Mouse (Mus musculus): ENCODE data around the gene Acot8.

The Acot8 gene

GRCm38 (mm10) chr2:164813557-164813956 lies 8.9 kb upstream of the Acot8 start:
- DNase-seq (ENCODE audit: low read depth, low spot score), result no peak

DNA sequence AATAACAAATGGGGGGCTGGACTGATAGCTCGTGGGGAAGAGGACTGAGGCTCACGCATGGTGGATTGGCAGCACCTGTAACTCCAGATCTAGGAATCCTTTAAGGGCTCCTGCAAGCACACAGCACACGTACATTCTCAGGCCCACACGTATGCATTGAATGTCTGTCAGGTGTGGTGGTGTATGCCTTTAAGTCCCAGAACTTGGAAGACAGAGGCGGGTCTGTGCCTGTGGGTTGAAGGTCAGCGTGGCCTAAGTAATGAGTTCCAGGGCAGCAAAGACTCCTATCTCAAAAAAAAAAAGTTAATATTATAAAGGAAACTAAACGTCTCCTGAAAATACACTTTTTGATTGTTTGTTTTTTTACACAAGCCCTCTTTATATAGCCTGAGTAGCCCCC lies 1.9 kb upstream of the Acot8 start:
- DNase-seq (ENCODE audit: low read depth, low spot score), result no peak

- DNase-seq (ENCODE audit: low read depth, low spot score), result no peak
These were observed 643 bp upstream of the Acot8 start for GRCm38 (mm10) chr2:164805332-164805718.

DNA sequence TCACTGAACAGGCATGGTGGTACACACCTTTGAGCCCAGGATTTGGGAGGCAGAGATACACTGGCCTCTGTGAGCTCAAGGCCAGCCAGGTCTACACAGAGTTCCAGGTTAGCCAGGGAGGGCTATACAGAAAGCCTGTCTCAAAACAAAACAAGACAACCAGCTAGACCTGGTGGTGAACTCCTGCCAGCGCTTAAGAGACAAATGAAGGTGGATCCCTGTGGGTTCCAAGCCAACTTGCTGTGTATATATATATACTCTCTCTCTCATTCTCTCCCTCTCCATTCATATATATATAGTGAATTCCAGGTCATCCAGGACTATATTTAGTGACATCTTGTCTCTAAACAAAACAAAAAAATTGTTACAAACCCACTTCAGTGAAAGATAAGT lies 765 bp downstream of the Acot8 start:
- DNase-seq (ENCODE audit: low read depth, low spot score), result peak; percentile 48

- DNase-seq (ENCODE audit: low read depth, low spot score), result no peak
These were observed 1.3 kb downstream of the Acot8 start for GRCm38 (mm10) chr2:164803201-164803920.

DNA sequence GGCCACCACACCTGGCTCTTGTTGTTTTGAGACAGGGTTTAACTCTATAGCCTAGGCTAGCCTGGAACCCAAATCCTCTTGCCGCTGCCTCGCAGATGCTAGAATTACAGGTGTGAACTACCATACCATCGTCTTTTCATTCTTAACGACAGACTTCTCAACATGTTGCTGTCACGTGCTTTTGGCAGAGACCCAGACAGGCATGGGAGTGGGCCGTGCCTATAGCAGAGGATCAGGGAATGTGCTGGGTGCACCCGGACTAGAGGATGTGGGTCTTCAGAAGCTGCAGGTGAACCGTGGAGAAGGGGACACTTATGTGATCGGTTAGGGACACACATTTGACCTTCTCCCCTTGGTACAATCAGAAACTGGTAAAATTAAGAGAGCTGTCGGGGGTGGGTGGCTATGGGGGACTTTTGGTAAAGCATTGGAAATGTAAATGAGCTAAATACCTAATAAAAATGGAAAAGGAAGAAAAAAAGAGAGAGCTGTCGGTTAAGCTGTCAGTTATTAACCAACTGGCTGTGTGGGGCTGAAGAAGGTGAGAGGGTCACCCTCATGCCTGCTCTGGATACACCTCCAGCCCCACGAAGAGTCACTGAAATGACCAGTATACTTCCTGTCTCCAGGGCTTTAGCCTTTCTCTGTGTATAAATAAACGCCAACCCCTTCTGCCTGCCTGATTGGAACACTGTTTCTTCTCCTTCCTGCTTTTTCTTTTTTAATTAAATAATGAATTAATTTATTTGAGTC lies 4.3 kb downstream of the Acot8 start:
- DNase-seq (ENCODE audit: low read depth, low spot score), result no peak

DNA sequence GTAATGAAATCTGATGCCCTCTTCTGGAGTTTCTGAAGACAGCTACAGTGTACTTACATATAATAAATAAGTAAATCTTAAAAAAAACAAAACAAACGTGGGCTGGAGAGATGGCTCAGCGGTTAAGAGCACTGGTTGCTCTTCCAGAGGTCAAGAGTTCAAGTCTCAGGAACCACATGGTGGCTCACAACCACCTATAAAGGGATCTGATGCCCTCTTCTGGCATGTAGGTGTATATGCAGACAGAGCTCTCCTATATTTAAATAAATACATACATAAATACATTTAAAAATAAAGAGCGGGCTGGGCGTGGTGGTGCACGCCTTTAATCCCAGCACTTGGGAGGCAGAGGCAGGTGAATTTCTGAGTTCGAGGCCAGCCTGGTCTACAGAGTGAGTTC lies 6.1 kb downstream of the Acot8 start:
- peak; percentile 56 for DNase-seq (ENCODE audit: low read depth, low spot score)

GRCm38 (mm10) chr2:164795868-164796267 lies 8.8 kb downstream of the Acot8 start:
- no peak for DNase-seq (ENCODE audit: low read depth, low spot score)

GRCm38 (mm10) chr2:164794293-164794692 lies 10.4 kb downstream of the Acot8 start:
- DNase-seq (ENCODE audit: low read depth, low spot score), result peak; percentile 83

- peak; percentile 43 for DNase-seq (ENCODE audit: low read depth, low spot score)
These were observed 10.9 kb downstream of the Acot8 start for GRCm38 (mm10) chr2:164793772-164794171.

DNA sequence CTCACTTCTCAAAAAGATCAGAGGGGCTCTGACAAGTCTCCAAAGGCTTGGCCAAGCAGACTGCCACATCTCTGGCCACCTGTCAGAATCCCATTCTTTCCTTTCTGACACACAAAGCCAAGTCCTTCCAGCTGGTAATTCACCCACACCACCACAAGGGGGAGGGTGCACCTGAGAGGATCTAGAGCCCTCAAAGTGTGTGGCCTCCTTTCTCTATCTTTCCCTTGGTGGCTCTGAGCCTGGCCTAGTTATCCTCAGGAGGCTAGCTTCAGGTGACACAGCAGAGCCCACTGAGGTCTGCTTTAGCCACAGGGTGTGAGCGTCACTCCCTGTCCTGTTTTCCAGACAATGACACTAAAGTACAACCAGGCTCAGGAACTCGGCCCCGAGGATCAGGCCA lies 11.4 kb downstream of the Acot8 start:
- DNase-seq (ENCODE audit: low read depth, low spot score), result peak; percentile 53

- no peak for DNase-seq (ENCODE audit: low read depth, low spot score)
These were observed 12.1 kb downstream of the Acot8 start for GRCm38 (mm10) chr2:164792400-164793190.

DNA sequence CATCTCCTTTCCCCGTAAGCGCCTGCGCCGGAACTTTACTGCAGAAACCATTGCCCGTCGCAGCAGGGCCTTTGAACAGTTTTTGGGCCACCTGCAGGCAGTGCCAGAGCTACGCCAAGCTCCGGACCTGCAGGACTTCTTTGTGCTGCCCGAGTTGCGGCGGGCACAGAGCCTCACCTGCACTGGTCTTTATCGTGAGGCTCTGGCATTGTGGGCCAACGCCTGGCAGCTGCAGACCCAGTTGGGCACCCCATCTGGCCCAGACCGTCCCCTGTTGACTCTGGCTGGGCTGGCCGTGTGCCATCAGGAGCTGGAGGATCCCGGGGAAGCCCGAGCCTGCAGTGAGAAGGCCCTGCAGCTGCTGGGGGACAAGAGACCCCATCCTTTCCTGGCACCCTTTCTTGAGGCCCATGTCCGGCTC lies 12.8 kb downstream of the Acot8 start:
- DNase-seq (ENCODE audit: low read depth, low spot score), result no peak

- no peak for DNase-seq (ENCODE audit: low read depth, low spot score)
These were observed 14.2 kb downstream of the Acot8 start for GRCm38 (mm10) chr2:164790451-164790850.

GRCm38 (mm10) chr2:164788411-164788810 lies 16.3 kb downstream of the Acot8 start:
- no peak for DNase-seq (ENCODE audit: low read depth, low spot score)

GRCm38 (mm10) chr2:164787779-164788178 lies 16.9 kb downstream of the Acot8 start:
- DNase-seq (ENCODE audit: low read depth, low spot score), result no peak

GRCm38 (mm10) chr2:164787032-164787431 lies 17.6 kb downstream of the Acot8 start:
- DNase-seq (ENCODE audit: low read depth, low spot score), result no peak

- DNase-seq (ENCODE audit: low read depth, low spot score), result no peak
These were observed 18.2 kb downstream of the Acot8 start for GRCm38 (mm10) chr2:164786388-164786885.

- DNase-seq (ENCODE audit: low read depth, low spot score), result peak; percentile 88
These were observed 18.9 kb downstream of the Acot8 start, which contains the start of gene Snx21 for GRCm38 (mm10) chr2:164785481-164786387. TSS of gene Snx21 (plus strand) at chr2:164785823.

- DNase-seq (ENCODE audit: low read depth, low spot score), result no peak
These were observed 19.7 kb downstream of the Acot8 start for GRCm38 (mm10) chr2:164784869-164785420.
